Mouse (Mus musculus) heart, embryonic 16.5 days (tissue): ENCODE measurements around the gene Rnf126. TPM values are rescaled to one million over a fixed set of nuclear protein-coding genes. Genes with fewer than 3 reads are reported as not detected.

Source experiments
- ATAC-seq: fragments of 200-750 bp; cut with Nextera tagmentation; replicated peaks from 2 replicates; pipeline ENCODE4 v1.8.0; 2017; ENCODE audit warnings: moderate number of reproducible peaks; ENCODE audit not compliant: insufficient read depth, low FRiP score; ENCODE audit errors: extremely low read depth
- H3K27ac ChIP-seq: fragments of 300-500 bp; sonication (generic); 2 replicates; pipeline ENCODE4 v1.5.1; 2014; ENCODE audit warnings: mild to moderate bottlenecking, low read length, control low read depth, moderate library complexity
- H3K27me3 ChIP-seq: fragments of 300-500 bp; sonication (generic); 2 replicates; pipeline ENCODE4 v1.6.1; 2014; ENCODE audit warnings: low read length, mixed read lengths; ENCODE audit not compliant: control insufficient read depth, insufficient read depth
- H3K36me3 ChIP-seq: fragments of 300-500 bp; sonication (generic); 2 replicates; pipeline ENCODE4 v1.6.1; 2014; ENCODE audit not compliant: control insufficient read depth, insufficient read depth
- H3K4me1 ChIP-seq: fragments of 300-500 bp; sonication (generic); 2 replicates; pipeline ENCODE4 v1.6.1; 2014; ENCODE audit warnings: low read length, mixed read lengths; ENCODE audit not compliant: control insufficient read depth, insufficient read depth
- H3K4me2 ChIP-seq: fragments of 300-500 bp; sonication (generic); 2 replicates; pipeline ENCODE4 v1.6.1; 2014; ENCODE audit warnings: low read depth, mild to moderate bottlenecking, control low read depth, low read length
- H3K4me3 ChIP-seq: fragments of 300-500 bp; sonication (generic); 2 replicates; pipeline ENCODE4 v1.5.1; 2014; ENCODE audit warnings: mild to moderate bottlenecking, control low read depth, low read length
- H3K9ac ChIP-seq: fragments of 300-500 bp; sonication (generic); 2 replicates; pipeline ENCODE4 v1.6.1; 2014; ENCODE audit warnings: low read length, control low read depth
- H3K9me3 ChIP-seq: fragments of 300-500 bp; sonication (generic); replicated peaks from 2 replicates; pipeline ENCODE4 v1.6.1; 2016; ENCODE audit warnings: low read length; ENCODE audit not compliant: control insufficient read depth
- WGBS: fragments of 180-500 bp; shearing (Covaris S2); extraction: QIAGEN DNeasy Blood & Tissue Kit; methylation state at CpG from one replicate; pipeline ENCODE4 v1.1.7; 2014; 5-methylcytosine and 5-hydroxymethylcytosine counted together
- polyA plus RNA-seq: library from polyadenylated mRNA; unstranded; fragments of >200 nt; fragmentation: Nextera tagmentation; extraction: Ambion mirVana; gene quantifications from 2 replicates; pipeline ENCODE4 v1.2.1, GENCODE M21; 2015

Gene Rnf126
- polyA plus RNA-seq, 1 experiment from 2014 or later, result 56.0 TPM

DNA sequence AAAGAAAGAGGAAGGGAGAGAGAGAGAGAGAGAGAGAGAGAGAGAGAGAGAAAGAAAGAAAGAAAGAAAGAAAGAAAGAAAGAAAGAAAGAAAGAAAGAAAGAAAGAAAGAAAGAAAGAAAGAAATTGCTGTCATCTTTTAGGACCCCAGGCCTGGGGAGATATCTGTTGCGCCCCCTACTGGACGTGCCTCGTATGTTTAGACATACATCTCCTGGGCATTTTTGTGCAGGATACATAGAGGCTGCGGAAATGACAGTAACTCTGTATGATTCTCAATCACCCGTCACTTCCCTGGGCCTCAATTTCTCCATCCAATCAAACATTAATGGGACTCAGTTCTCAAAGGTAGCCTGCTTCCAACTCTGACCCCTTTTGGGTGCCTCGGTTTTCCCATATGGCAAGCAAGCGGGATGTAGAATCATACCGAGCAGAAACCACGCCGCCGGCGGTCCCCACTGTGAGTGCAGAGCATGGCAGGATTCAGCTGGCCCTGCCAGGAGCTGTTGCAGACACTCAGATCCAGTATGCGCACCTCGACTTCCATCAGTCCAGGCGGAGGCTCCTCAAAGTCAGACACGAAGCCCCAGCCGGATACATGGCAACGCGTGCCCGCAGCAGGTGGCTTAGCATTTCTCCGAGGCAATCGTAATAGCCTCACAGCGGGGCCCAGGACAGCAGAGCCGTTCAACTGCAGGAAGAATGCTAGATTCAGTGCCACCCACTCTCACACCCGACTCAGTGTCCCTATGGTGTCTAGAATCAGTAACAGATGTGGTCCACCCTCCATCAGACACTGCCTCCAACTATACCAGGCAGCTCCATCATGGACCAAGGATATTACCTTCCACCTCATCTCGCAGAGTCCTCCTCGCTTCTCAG, 17.4 kb upstream of the Rnf126 start:
- no peaks in the 10 kb centered on the region for H3K36me3 ChIP-seq
- H3K27ac ChIP-seq, result no peak overlapping the region
- H3K4me2 ChIP-seq, result no peak overlapping the region
- no peak overlapping the region for H3K9ac ChIP-seq
- H3K9me3 ChIP-seq, result no peaks in the 10 kb centered on the region
- no peak overlapping the region for H3K4me3 ChIP-seq
- H3K4me1 ChIP-seq, result peaks cover 8% of the 10 kb centered on the region
- WGBS, result 42% methylated on average over 27 of the region's 27 CpGs
- peaks cover 3% of the 10 kb centered on the region; the same call in 1 of the 2 replicates for H3K27me3 ChIP-seq
- ATAC-seq, result no peak

DNA sequence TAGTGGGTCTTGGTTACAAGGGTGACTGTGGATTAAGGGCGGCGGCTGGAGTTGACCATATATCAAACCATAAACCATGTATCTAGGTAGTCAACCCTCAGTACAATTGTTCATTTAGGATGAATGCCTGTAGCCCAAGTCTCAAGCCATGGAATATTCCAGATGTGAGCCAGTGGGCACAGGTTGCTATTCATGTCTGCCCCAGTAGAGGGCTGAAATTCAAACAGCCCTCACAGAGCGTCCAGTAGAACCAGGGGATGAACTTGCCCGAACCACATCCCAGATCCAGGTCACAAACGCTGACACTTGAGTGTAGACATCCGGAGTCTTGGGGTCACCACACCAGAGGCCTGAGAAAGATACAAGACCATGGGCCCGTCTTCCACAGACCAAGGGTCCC, 16.3 kb upstream of the Rnf126 start:
- no peaks in the 10 kb centered on the region for H3K36me3 ChIP-seq
- H3K27ac ChIP-seq, result no peak overlapping the region
- peaks cover 7% of the 10 kb centered on the region; the same call in 1 of the 2 replicates for H3K27me3 ChIP-seq
- 58% methylated on average over 7 of the region's 7 CpGs for WGBS
- H3K4me1 ChIP-seq, result peaks cover 14% of the 10 kb centered on the region
- no peak overlapping the region for H3K4me2 ChIP-seq
- no peaks in the 10 kb centered on the region for H3K9me3 ChIP-seq
- no peak overlapping the region for H3K9ac ChIP-seq
- no peak for ATAC-seq
- H3K4me3 ChIP-seq, result no peak overlapping the region

DNA sequence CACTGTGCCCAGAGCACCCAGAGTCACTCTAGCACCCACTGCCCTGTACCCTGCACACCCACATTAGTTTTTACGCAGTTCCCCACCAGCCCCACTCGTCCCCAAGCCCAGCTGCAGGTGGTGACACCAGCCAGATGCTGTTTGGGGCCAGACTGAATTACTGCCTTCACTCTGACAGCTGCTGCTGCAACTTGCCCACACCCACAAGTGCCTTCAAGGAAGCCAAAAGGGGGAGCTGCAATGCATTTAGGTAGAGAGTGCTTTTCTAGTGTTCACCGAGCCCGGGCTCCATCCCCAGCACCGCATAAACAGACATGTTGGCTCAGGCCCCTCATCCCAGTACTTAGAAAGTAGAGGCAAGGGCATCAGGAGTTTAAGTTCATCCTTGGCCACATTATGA, 15.2 kb upstream of the Rnf126 start:
- ATAC-seq, result no peak
- H3K4me1 ChIP-seq, result peaks cover 25% of the 10 kb centered on the region
- no peaks in the 10 kb centered on the region for H3K36me3 ChIP-seq
- no peaks in the 10 kb centered on the region for H3K9me3 ChIP-seq
- no peak overlapping the region for H3K27ac ChIP-seq
- WGBS, result 64% methylated on average over 5 of the region's 5 CpGs
- no peak overlapping the region for H3K9ac ChIP-seq
- H3K4me2 ChIP-seq, result no peak overlapping the region
- H3K27me3 ChIP-seq, result peaks cover 7% of the 10 kb centered on the region; the same call in 1 of the 2 replicates
- H3K4me3 ChIP-seq, result no peak overlapping the region

DNA sequence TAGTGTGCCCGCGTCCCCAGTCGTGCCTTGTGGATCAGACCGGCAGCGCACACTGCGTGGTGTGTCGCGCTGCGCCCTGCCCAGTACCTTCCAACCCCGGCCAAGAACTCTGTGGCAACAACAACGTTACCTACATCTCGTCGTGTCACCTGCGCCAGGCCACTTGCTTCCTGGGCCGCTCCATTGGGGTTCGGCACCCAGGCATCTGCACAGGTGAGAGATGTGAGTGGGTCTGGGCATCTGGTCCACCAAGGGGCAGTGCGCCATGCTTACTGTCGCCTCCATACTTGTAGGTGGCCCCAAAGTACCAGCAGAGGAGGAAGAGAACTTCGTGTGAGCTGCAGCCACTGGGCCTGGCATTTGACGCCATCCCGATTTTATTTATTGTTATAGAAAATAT, 14.4 kb upstream of the Rnf126 start:
- no peaks in the 10 kb centered on the region for H3K36me3 ChIP-seq
- 42% methylated on average over 21 of the region's 21 CpGs for WGBS
- no peak for ATAC-seq
- H3K9me3 ChIP-seq, result no peaks in the 10 kb centered on the region
- no peak overlapping the region for H3K9ac ChIP-seq
- peak overlapping the region; percentile 92 for H3K4me2 ChIP-seq
- no peak overlapping the region for H3K27ac ChIP-seq
- H3K27me3 ChIP-seq, result peaks cover 7% of the 10 kb centered on the region; the same call in 1 of the 2 replicates
- peaks cover 26% of the 10 kb centered on the region for H3K4me1 ChIP-seq
- H3K4me3 ChIP-seq, result peak overlapping the region; percentile 53

DNA sequence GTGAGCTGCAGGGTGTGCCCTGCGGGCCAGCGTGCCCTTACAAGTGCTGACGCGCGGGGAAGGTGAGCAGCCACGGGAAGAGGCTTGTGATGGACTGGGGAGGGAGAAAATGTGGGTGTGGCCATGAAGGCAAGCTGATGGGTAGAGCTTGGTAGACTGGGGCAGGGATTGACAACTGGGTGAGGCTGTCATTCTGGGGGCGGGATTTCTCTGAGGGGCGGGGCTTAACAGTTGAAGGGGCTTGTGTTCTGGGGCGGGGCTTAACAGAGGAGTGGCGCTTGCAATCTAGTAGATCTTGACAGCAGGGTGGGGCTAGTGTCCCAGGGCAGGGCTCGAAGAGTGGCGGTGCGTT, 13.9 kb upstream of the Rnf126 start:
- 2% methylated on average over 13 of the region's 13 CpGs for WGBS
- Histone ChIP-seq H3K9ac (peak overlapping the region; percentile 51; the same call in 1 of the 2 replicates), H3K36me3 (no peaks in the 10 kb centered on the region), H3K27me3 (peaks cover 7% of the 10 kb centered on the region; the same call in 1 of the 2 replicates), H3K4me2 (peak overlapping the region; percentile 92), H3K27ac (no peak overlapping the region), H3K9me3 (no peaks in the 10 kb centered on the region), H3K4me1 (peaks cover 26% of the 10 kb centered on the region), H3K4me3 (peak overlapping the region; percentile 53)
- no peak; the same call in 1 of the 2 replicates for ATAC-seq

DNA sequence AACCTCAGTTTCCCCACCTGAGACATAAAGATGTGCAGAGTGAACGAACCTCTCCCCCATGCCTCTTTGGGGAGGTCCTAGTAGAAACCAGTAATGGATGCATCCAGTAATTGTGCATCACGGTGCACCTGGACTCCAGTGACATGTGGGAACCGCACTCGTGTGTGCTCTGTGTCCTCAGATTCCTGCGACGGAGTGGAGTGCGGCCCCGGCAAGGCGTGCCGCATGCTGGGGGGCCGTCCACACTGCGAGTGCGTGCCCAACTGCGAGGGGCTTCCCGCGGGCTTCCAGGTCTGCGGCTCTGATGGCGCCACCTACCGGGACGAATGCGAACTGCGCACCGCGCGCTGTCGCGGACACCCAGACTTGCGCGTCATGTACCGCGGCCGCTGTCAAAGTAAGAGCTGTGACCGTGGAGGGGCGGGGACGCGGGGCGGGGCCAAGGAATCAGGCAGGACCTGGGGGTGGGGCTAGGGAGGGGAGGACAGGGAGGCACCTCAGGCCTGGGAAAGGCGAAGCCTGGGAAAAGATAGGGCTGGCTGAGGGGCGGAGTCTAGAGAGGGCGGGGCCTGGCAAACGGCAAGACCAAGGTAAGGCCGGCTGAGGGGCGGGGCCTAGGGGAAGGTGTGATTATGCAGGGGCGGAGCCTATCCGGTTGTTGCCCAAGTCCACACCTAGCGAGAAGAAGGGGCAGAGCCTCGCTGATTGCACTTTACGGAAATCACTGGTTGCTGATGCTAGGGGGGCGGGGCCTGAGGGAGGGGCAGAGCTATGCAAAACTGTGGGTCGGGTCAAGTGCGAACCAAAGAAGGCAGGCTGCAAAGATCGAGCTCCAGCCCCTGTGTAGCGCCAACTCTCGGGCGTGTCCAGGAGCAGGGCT, 13.3 kb upstream of the Rnf126 start:
- peaks cover 26% of the 10 kb centered on the region for H3K4me1 ChIP-seq
- peak overlapping the region; percentile 53 for H3K4me3 ChIP-seq
- H3K27me3 ChIP-seq, result peaks cover 7% of the 10 kb centered on the region; the same call in 1 of the 2 replicates
- H3K4me2 ChIP-seq, result peak overlapping the region; percentile 92
- no peak overlapping the region for H3K27ac ChIP-seq
- 3% methylated on average over 54 of the region's 55 CpGs for WGBS
- no peaks in the 10 kb centered on the region for H3K36me3 ChIP-seq
- H3K9me3 ChIP-seq, result peaks cover 3% of the 10 kb centered on the region; the same call in 1 of the 2 replicates
- ATAC-seq, result peak; percentile 77
- H3K9ac ChIP-seq, result peak overlapping the region; percentile 51; the same call in 1 of the 2 replicates

DNA sequence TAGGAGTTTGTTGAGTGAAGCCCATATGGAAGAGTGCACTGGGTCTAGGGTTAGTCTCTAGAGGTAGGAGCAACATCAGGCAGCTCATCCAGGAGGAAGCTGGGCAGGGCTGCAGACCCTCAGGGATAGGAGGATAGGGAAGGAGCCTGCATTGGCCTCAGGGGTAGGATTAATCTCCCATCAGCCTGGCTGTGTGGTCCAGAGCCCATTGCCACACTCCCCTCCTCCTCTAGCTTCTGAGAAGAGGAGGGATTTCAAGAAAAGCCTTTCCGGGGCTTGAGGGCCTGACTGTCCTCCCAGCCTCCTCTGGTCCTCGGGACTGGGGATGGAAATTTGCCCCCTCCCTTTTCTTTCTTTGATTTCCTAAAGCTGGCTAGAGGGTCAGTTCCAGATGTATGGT, 12.4 kb upstream of the Rnf126 start:
- Histone ChIP-seq H3K4me2 (no peak overlapping the region), H3K9ac (no peak overlapping the region), H3K36me3 (no peaks in the 10 kb centered on the region), H3K9me3 (peaks cover 5% of the 10 kb centered on the region; the same call in 1 of the 2 replicates), H3K4me1 (peaks cover 26% of the 10 kb centered on the region), H3K4me3 (no peak overlapping the region), H3K27ac (no peak overlapping the region), H3K27me3 (peaks cover 4% of the 10 kb centered on the region; the same call in 1 of the 2 replicates)
- ATAC-seq, result no peak
- WGBS, result 31% methylated on average over 2 of the region's 2 CpGs

DNA sequence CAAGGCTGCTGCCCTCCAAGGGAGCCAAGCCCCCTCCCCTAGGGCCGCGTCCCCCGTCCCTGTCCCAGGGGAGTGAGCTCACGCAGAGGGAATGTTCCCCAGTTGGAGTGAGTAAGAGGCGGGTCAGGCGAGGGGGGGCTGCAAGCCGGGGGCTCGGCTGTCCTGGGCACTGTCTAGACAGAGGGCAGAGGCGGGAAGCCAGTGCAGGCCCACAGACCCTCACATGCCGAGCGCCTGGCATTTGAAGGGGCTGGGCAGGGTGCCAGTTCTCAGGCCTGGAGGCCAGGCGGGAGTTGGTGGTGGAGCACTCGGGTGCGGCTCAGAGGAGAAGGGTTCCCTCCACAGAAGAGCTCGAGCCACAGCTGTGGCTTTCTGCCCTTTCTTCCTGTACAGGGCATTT, 11.3 kb upstream of the Rnf126 start:
- Histone ChIP-seq H3K4me2 (peak overlapping the region; percentile 73), H3K27ac (peak overlapping the region; percentile 75), H3K36me3 (no peaks in the 10 kb centered on the region), H3K4me1 (peaks cover 26% of the 10 kb centered on the region), H3K9ac (peak overlapping the region; percentile 48), H3K27me3 (peaks cover 4% of the 10 kb centered on the region; the same call in 1 of the 2 replicates), H3K9me3 (peaks cover 5% of the 10 kb centered on the region; the same call in 1 of the 2 replicates), H3K4me3 (peak overlapping the region; percentile 56)
- ATAC-seq, result peak; percentile 47
- 7% methylated on average over 15 of the region's 15 CpGs for whole genome bisulfite sequencing
